Mouse (Mus musculus) liver, embryonic 14.5 days (tissue): ENCODE measurements around the gene Ccdc186. TPM values are rescaled to one million over a fixed set of nuclear protein-coding genes. Genes with fewer than 3 reads are reported as not detected.
"Not testable (repeated sequence)": the region's sequence is repeated elsewhere in the genome, so short reads cannot be mapped to it uniquely, and the experiment has no call there.

Experiments used
- ATAC-seq: fragments of 200-750 bp; cut with Nextera tagmentation; 2 replicates; pipeline ENCODE4 v1.8.0; 2017; ENCODE audit warnings: moderate number of reproducible peaks, mild to moderate bottlenecking, moderate library complexity; ENCODE audit not compliant: insufficient read depth
- DNase-seq, 3 experiments: peaks; one replicate each; pipeline ENCODE4 v3.0.0-alpha.2; 2012 to 2013; ENCODE audit warnings: low read depth in 3 of 3, low spot score in 3 of 3
- H3K27ac ChIP-seq: fragments of 300-500 bp; sonication (generic); 2 replicates; pipeline ENCODE4 v1.5.1; 2014; ENCODE audit warnings: moderate library complexity, mild to moderate bottlenecking, control low read depth, inconsistent platforms
- H3K27me3 ChIP-seq: fragments of 300-500 bp; sonication (generic); 2 replicates; pipeline ENCODE4 v1.6.1; 2014; ENCODE audit warnings: mild to moderate bottlenecking, low read length, moderate library complexity; ENCODE audit not compliant: control insufficient read depth, insufficient read depth
- H3K36me3 ChIP-seq: fragments of 300-500 bp; sonication (generic); replicated peaks from 2 replicates; pipeline ENCODE4 v1.6.1; 2014; ENCODE audit warnings: low read depth; ENCODE audit not compliant: control insufficient read depth, insufficient read depth
- H3K4me1 ChIP-seq, 2 experiments: fragments of 200-500 bp in 1 of 2; fragments of 300-500 bp in 1 of 2; sonication (generic) in 1 of 2; replicated peaks; 2 replicates each; pipeline ENCODE4 v1.6.1; 2012 to 2014; ENCODE audit warnings: antibody characterized with exemption in 1 of 2, inconsistent platforms in 1 of 2, low read length in 1 of 2; ENCODE audit not compliant: control insufficient read depth in 2 of 2, insufficient read depth in 2 of 2
- H3K4me2 ChIP-seq: fragments of 300-500 bp; sonication (generic); 2 replicates; pipeline ENCODE4 v1.6.1; 2014; ENCODE audit warnings: low read depth, mild to moderate bottlenecking, control low read depth, moderate library complexity
- H3K4me3 ChIP-seq, 2 experiments: fragments of 200-500 bp in 1 of 2; fragments of 300-500 bp in 1 of 2; sonication (generic) in 1 of 2; 2 replicates each; pipeline ENCODE4 v1.5.1; 2012 to 2014; ENCODE audit warnings: low read depth in 2 of 2, low read length in 2 of 2, mild to moderate bottlenecking in 2 of 2, control low read depth in 1 of 2, inconsistent platforms in 1 of 2, moderate library complexity in 1 of 2; ENCODE audit not compliant: insufficient read depth in 1 of 2
- H3K9ac ChIP-seq: fragments of 300-500 bp; sonication (generic); replicated peaks from 2 replicates; pipeline ENCODE4 v1.6.1; 2014; ENCODE audit warnings: mild to moderate bottlenecking, control low read depth, moderate library complexity
- H3K9me3 ChIP-seq: fragments of 300-500 bp; sonication (generic); 2 replicates; pipeline ENCODE4 v1.6.1; 2016; ENCODE audit warnings: low read length, mixed read lengths; ENCODE audit not compliant: control insufficient read depth
- CTCF ChIP-seq: IDR thresholded peaks from 2 replicates; pipeline ENCODE4 v1.5.1; 2016; ENCODE audit warnings: antibody characterized with exemption, low read depth, control low read depth
- EP300 ChIP-seq: IDR thresholded peaks from 2 replicates; pipeline ENCODE4 v1.6.1; 2016; ENCODE audit warnings: antibody characterized with exemption, low read depth
- WGBS: fragments of 180-500 bp; shearing (Covaris S2); extraction: QIAGEN DNeasy Blood & Tissue Kit; methylation state at CpG from one replicate; pipeline ENCODE4 v1.1.7; 2014; ENCODE audit not compliant: insufficient replicate concordance; 5-methylcytosine and 5-hydroxymethylcytosine counted together
- polyA plus RNA-seq, 2 experiments: library from polyadenylated mRNA; depleted of rRNA in 1 of 2; stranded (reverse) in 1 of 2; unstranded in 1 of 2; fragments of >200 nt; fragmentation: Nextera tagmentation in 1 of 2; extraction: Ambion mirVana in 1 of 2; gene quantifications; 2 replicates each; pipeline versions ENCODE4 v1.2.1 to v1.2.3; 2012 to 2014

Ccdc186 gene
- polyA plus RNA-seq, 2 experiments: 2.3 to 4.9 TPM

GRCm38 (mm10) chr19:56758311-56758710 is 63.7 kb downstream of the Ccdc186 start:
- Histone ChIP-seq H3K4me3 (no peak overlapping the region), H3K27me3 (no peaks in the 10 kb centered on the region), H3K4me2 (no peak overlapping the region), H3K27ac (no peak overlapping the region), H3K9me3 (no peaks in the 10 kb centered on the region), H3K36me3 (no peaks in the 10 kb centered on the region), H3K9ac (no peak overlapping the region), H3K4me1 (no peaks in the 10 kb centered on the region)
- DNase-seq (no peak), ATAC-seq (no peak)
- no peak for TF ChIP-seq CTCF
- TF ChIP-seq EP300: no peak
- WGBS: 60% methylated on average over 2 of the region's 2 CpGs

GRCm38 (mm10) chr19:56756412-56756811 is 65.6 kb downstream of the Ccdc186 start:
- H3K27me3 ChIP-seq: no peaks in the 10 kb centered on the region
- H3K27ac ChIP-seq: no peak overlapping the region
- no peaks in the 10 kb centered on the region for H3K36me3 ChIP-seq
- H3K4me1 ChIP-seq: no peaks in the 10 kb centered on the region
- no peak overlapping the region for H3K9ac ChIP-seq
- H3K4me3 ChIP-seq: no peak overlapping the region
- ATAC-seq (no peak), DNase-seq (no peak)
- no peak for TF ChIP-seq CTCF
- TF ChIP-seq EP300: no peak
- no peak overlapping the region for H3K4me2 ChIP-seq
- WGBS: 57% methylated on average over 10 of the region's 10 CpGs
- H3K9me3 ChIP-seq: no peaks in the 10 kb centered on the region

DNA sequence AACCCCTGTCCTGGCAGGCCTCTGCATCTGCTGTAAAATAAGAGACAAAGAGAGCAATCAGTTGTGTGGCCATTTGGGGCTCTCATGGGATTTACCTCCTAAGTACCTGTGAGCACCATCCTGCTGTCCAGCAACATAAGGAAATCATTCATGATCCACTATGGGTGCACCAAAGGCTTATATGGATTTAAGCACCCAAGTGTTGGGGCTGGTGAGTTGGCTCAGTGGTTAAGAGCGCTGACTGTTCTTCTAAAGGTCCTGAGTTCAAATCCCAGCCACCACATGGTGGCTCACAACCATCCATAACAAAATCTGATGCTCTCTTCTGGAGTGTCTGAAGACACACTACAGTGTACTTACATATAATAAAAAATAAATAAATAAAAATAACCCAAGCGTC is 67.5 kb downstream of the Ccdc186 start:
- H3K4me1 ChIP-seq, H3K27ac ChIP-seq, DNase-seq, H3K4me3 ChIP-seq, H3K36me3 ChIP-seq, H3K9me3 ChIP-seq, H3K27me3 ChIP-seq, H3K9ac ChIP-seq, ATAC-seq, H3K4me2 ChIP-seq: not testable (repeated sequence)
- WGBS: 76% methylated on average over 2 of the region's 2 CpGs

- DNase-seq (no peak), ATAC-seq (no peak)
- H3K36me3 ChIP-seq: no peaks in the 10 kb centered on the region
- no peak overlapping the region for H3K9ac ChIP-seq
- H3K4me1 ChIP-seq: no peaks in the 10 kb centered on the region; a peak in 1 of 4 replicates
- no peak overlapping the region for H3K4me2 ChIP-seq
- 38% methylated on average over 4 of the region's 4 CpGs for WGBS
- H3K27me3 ChIP-seq: no peaks in the 10 kb centered on the region
- H3K4me3 ChIP-seq: no peak overlapping the region
- no peak overlapping the region for H3K27ac ChIP-seq
- TF ChIP-seq CTCF: no peak
- TF ChIP-seq EP300: no peak
- H3K9me3 ChIP-seq: no peaks in the 10 kb centered on the region
Observed at GRCm38 (mm10) chr19:56750709-56751108, 71.3 kb downstream of the Ccdc186 start.

GRCm38 (mm10) chr19:56749343-56749742 is 72.6 kb downstream of the Ccdc186 start:
- H3K36me3 ChIP-seq: no peaks in the 10 kb centered on the region
- no peak overlapping the region for H3K9ac ChIP-seq
- H3K27ac ChIP-seq: no peak overlapping the region
- no peaks in the 10 kb centered on the region for H3K27me3 ChIP-seq
- H3K9me3 ChIP-seq: no peaks in the 10 kb centered on the region
- no peak overlapping the region for H3K4me3 ChIP-seq
- ATAC-seq: no peak
- DNase-seq: no peak
- WGBS: 44% methylated on average over 3 of the region's 3 CpGs
- H3K4me2 ChIP-seq: no peak overlapping the region
- no peak for TF ChIP-seq EP300
- no peak for TF ChIP-seq CTCF
- H3K4me1 ChIP-seq: no peaks in the 10 kb centered on the region; a peak in 1 of 4 replicates

- Histone ChIP-seq H3K36me3 (no peaks in the 10 kb centered on the region), H3K4me2 (no peak overlapping the region), H3K27ac (no peak overlapping the region), H3K9ac (no peak overlapping the region), H3K4me3 (no peak overlapping the region), H3K27me3 (no peaks in the 10 kb centered on the region), H3K9me3 (no peaks in the 10 kb centered on the region), H3K4me1 (no peaks in the 10 kb centered on the region; a peak in 1 of 4 replicates)
- WGBS: 73% methylated on average over 10 of the region's 10 CpGs
- DNase-seq (no peak), ATAC-seq (no peak)
- TF ChIP-seq EP300: no peak
- no peak for TF ChIP-seq CTCF
Observed at GRCm38 (mm10) chr19:56747878-56748277, 74.1 kb downstream of the Ccdc186 start.
